Mouse (Mus musculus) spleen, adult 12 weeks (tissue): Measurements from ENCODE around the gene Plxdc2.

Source experiments
- DNase-seq: peaks from one replicate; pipeline ENCODE4 v3.0.0; 2022; ENCODE audit warnings: low spot score

The Plxdc2 gene

GRCm38 (mm10) chr2:16571169-16571751, 215.2 kb downstream of the Plxdc2 start:
- DNase-seq = no peak

GRCm38 (mm10) chr2:16576566-16576965, 220.5 kb downstream of the Plxdc2 start:
- no peak for DNase-seq

- DNase-seq = no peak
Measured at GRCm38 (mm10) chr2:16578153-16578552, 222.0 kb downstream of the Plxdc2 start.

GRCm38 (mm10) chr2:16588546-16588945, 232.4 kb downstream of the Plxdc2 start:
- DNase-seq = no peak

- DNase-seq = no peak
Measured at GRCm38 (mm10) chr2:16595451-16595850, 239.3 kb downstream of the Plxdc2 start.

- DNase-seq = no peak
Measured at GRCm38 (mm10) chr2:16598231-16598630, 242.1 kb downstream of the Plxdc2 start.

GRCm38 (mm10) chr2:16604291-16604690, 248.2 kb downstream of the Plxdc2 start:
- DNase-seq = no peak

GRCm38 (mm10) chr2:16607792-16608586, 251.9 kb downstream of the Plxdc2 start:
- DNase-seq = no peak

- DNase-seq = no peak
Measured at GRCm38 (mm10) chr2:16642061-16642460, 286.0 kb downstream of the Plxdc2 start.

GRCm38 (mm10) chr2:16651713-16652112, 295.6 kb downstream of the Plxdc2 start:
- DNase-seq = no peak

GRCm38 (mm10) chr2:16664516-16664915, 308.4 kb downstream of the Plxdc2 start:
- no peak for DNase-seq

- DNase-seq = no peak
Measured at GRCm38 (mm10) chr2:16668391-16668790, 312.3 kb downstream of the Plxdc2 start.

- no peak for DNase-seq
Measured at GRCm38 (mm10) chr2:16682905-16683304, 326.8 kb downstream of the Plxdc2 start.

- no peak for DNase-seq
Measured at GRCm38 (mm10) chr2:16683739-16684138, 327.6 kb downstream of the Plxdc2 start.

- DNase-seq = no peak
Measured at GRCm38 (mm10) chr2:16684529-16684928, 328.4 kb downstream of the Plxdc2 start.

GRCm38 (mm10) chr2:16696390-16696789, 340.3 kb downstream of the Plxdc2 start:
- DNase-seq = no peak

GRCm38 (mm10) chr2:16697181-16697580, 341.1 kb downstream of the Plxdc2 start:
- DNase-seq = no peak

GRCm38 (mm10) chr2:16706227-16706626, 350.1 kb downstream of the Plxdc2 start:
- DNase-seq = no peak

GRCm38 (mm10) chr2:16709885-16710284, 353.8 kb downstream of the Plxdc2 start:
- DNase-seq = no peak

GRCm38 (mm10) chr2:16731033-16731432, 374.9 kb downstream of the Plxdc2 start:
- DNase-seq = no peak

- DNase-seq = no peak
Measured at GRCm38 (mm10) chr2:16734381-16734780, 378.3 kb downstream of the Plxdc2 start.

- no peak for DNase-seq
Measured at GRCm38 (mm10) chr2:16738241-16738640, 382.1 kb downstream of the Plxdc2 start.

- DNase-seq = no peak
Measured at GRCm38 (mm10) chr2:16741813-16742212, 385.7 kb downstream of the Plxdc2 start.

- no peak for DNase-seq
Measured at GRCm38 (mm10) chr2:16743568-16743967, 387.5 kb downstream of the Plxdc2 start.
